Comparison of ENCODE assay signal across 8 mouse cellular contexts in genomic region chr13:57907428-57908265, GRCm38 (mm10). TPM values are rescaled to one million over a fixed set of nuclear protein-coding genes. Genes with fewer than 3 reads are reported as not detected.
A peak's percentile ranks its signal among the peaks of the same experiment; 100 is the strongest.
DNase-seq lines count a peak whose midpoint lies in the region; ATAC-seq and TF ChIP-seq lines count a peak whose summit lies in the region.

No protein-coding gene starts in this region.

- H3K27ac ChIP-seq in left cerebral cortex, adult 2 months: peak overlapping the region; percentile 96
- peak overlapping the region; percentile 30; the same call in 1 of the 2 replicates for H3K27ac ChIP-seq in hindbrain, embryonic 16.5 days (ENCODE audit: low read depth, low read length)
- peak overlapping the region; percentile 68 for H3K27ac ChIP-seq in neural tube, embryonic 13.5 days (replicated peaks)

- ATAC-seq in hindbrain, embryonic 16.5 days: peak; percentile 78
- ATAC-seq in neural tube, embryonic 13.5 days (ENCODE audit: low read depth): peak; percentile 87

- H3K27me3 ChIP-seq in hindbrain, embryonic 16.5 days (replicated peaks; ENCODE audit: control insufficient read depth, insufficient read depth, low read length): no peaks in the 10 kb centered on the region
- H3K27me3 ChIP-seq in neural tube, embryonic 13.5 days: peaks cover 18% of the 10 kb centered on the region

- peak overlapping the region; percentile 67 for H3K4me2 ChIP-seq in hindbrain, embryonic 16.5 days (ENCODE audit: low read length)
- H3K4me2 ChIP-seq in neural tube, embryonic 13.5 days: peak overlapping the region; percentile 69

- H3K9ac ChIP-seq in hindbrain, embryonic 16.5 days (ENCODE audit: low read depth, low read length): peak overlapping the region; percentile 69
- H3K9ac ChIP-seq in neural tube, embryonic 13.5 days: peak overlapping the region; percentile 82

- intact Hi-C loops in left cerebral cortex, adult 2 months (cut with DNase I): loop anchor here (2.0 to 10.0 kb wide), 8 partner anchors 61 to 627 kb away; no protein-coding TSS in a partner anchor
- intact Hi-C loops in left cerebral cortex, postnatal 4 days (cut with DNase I): loop anchor here (2.0 to 10.0 kb wide), 4 partner anchors 143 to 627 kb away; no protein-coding TSS in a partner anchor

- 1% methylated on average over 59 of the region's 60 CpGs for WGBS in hindbrain, embryonic 16.5 days
- WGBS in neural tube, embryonic 13.5 days: 1% methylated on average over 60 of the region's 60 CpGs

- no peaks in the 10 kb centered on the region for H3K36me3 ChIP-seq in hindbrain, embryonic 16.5 days (ENCODE audit: control insufficient read depth, insufficient read depth, low read length)
- peaks cover 14% of the 10 kb centered on the region; the same call in 1 of the 2 replicates for H3K36me3 ChIP-seq in neural tube, embryonic 13.5 days

- peak overlapping the region; percentile 86 for H3K4me3 ChIP-seq in left cerebral cortex, adult 2 months
- H3K4me3 ChIP-seq in hindbrain, embryonic 16.5 days (ENCODE audit: low read length): peak overlapping the region; percentile 48
- H3K4me3 ChIP-seq in neural tube, embryonic 13.5 days: peak overlapping the region; percentile 74

- no peaks in the 10 kb centered on the region for H3K9me3 ChIP-seq in hindbrain, embryonic 16.5 days (ENCODE audit: control insufficient read depth, low read length)
- no peaks in the 10 kb centered on the region for H3K9me3 ChIP-seq in neural tube, embryonic 13.5 days

- peaks cover 4% of the 10 kb centered on the region; the same call in 1 of the 2 replicates for H3K4me1 ChIP-seq in hindbrain, embryonic 16.5 days (ENCODE audit: control insufficient read depth, insufficient read depth, low read depth, low read length)
- peaks cover 37% of the 10 kb centered on the region for H3K4me1 ChIP-seq in neural tube, embryonic 13.5 days (replicated peaks)

- TF ChIP-seq CTCF in left cerebral cortex, adult 2 months (IDR thresholded peaks at IDR 0.05): no peak

- DNase-seq in left cerebral cortex, adult 2 months (ENCODE audit: extremely low spot score in 1 of 2, low spot score in 2 of 2): no peak
- DNase-seq in left cerebral cortex, postnatal 4 days: no peak
- DNase-seq in cerebellum, postnatal 14 days: peak; percentile 54 to 63
- no peak for DNase-seq in spleen, adult 18-20 months
- DNase-seq in testis, postnatal 14 days (ENCODE audit: low spot score): no peak
- DNase-seq in thymus, postnatal 10 days (ENCODE audit: low spot score in 2 of 2): no peak

RNA-seq across cellular contexts. Expression of gene Spock1, which starts 0.5 kb away (rescaled TPM):
- 100 to 1,000 TPM; 276 to 279 TPM for total RNA-seq in left cerebral cortex, adult 2 months (2021)
- total RNA-seq in left cerebral cortex, postnatal 4 days (2021): 100 to 1,000 TPM; 197 to 198 TPM
- polyA plus RNA-seq in hindbrain, embryonic 16.5 days (2015; fragmentation: Nextera tagmentation; extraction: Ambion mirVana): 83.3 and 96.1 TPM in 2 replicates
- polyA plus RNA-seq in neural tube, embryonic 13.5 days (2015; fragmentation: Nextera tagmentation; extraction: Ambion mirVana): 90.2 and 95.5 TPM in 2 replicates

Comparison
In these comparisons a context has a peak if more than half of its experiments do, and no peak if none do; other contexts are left out.
1. DNase-seq: peak in cerebellum, postnatal 14 days (2 of 2); none in left cerebral cortex, adult 2 months (0 of 2), left cerebral cortex, postnatal 4 days (single experiment), spleen, adult 18-20 months (0 of 2), testis, postnatal 14 days (single experiment) and thymus, postnatal 10 days (0 of 2).
2. H3K27ac ChIP-seq: peak in every context shown above with its lines; median percentile 96 in left cerebral cortex, adult 2 months; 68 in neural tube, embryonic 13.5 days; 30 in hindbrain, embryonic 16.5 days.
3. Peak in every context shown above with its lines, with median percentiles within 50 percentile points of each other: H3K4me3 ChIP-seq.